Mouse (Mus musculus) gonadal fat pad, adult 2 months (tissue): Measurements from ENCODE around the gene Hnrnpul1. TPM values are rescaled to one million over a fixed set of nuclear protein-coding genes. Genes with fewer than 3 reads are reported as not detected.

Experiments used
- DNase-seq: peaks from one replicate; pipeline ENCODE4 v3.0.0-alpha.2; 2012; ENCODE audit warnings: low read depth
- polyA plus RNA-seq: library from polyadenylated mRNA; depleted of rRNA; stranded (reverse); fragments of >200 nt; gene quantifications from 2 replicates; pipeline ENCODE4 v1.2.3, GENCODE M21; 2012

Hnrnpul1 gene
- polyA plus RNA-seq, 1 experiment = 32.1 TPM

DNA sequence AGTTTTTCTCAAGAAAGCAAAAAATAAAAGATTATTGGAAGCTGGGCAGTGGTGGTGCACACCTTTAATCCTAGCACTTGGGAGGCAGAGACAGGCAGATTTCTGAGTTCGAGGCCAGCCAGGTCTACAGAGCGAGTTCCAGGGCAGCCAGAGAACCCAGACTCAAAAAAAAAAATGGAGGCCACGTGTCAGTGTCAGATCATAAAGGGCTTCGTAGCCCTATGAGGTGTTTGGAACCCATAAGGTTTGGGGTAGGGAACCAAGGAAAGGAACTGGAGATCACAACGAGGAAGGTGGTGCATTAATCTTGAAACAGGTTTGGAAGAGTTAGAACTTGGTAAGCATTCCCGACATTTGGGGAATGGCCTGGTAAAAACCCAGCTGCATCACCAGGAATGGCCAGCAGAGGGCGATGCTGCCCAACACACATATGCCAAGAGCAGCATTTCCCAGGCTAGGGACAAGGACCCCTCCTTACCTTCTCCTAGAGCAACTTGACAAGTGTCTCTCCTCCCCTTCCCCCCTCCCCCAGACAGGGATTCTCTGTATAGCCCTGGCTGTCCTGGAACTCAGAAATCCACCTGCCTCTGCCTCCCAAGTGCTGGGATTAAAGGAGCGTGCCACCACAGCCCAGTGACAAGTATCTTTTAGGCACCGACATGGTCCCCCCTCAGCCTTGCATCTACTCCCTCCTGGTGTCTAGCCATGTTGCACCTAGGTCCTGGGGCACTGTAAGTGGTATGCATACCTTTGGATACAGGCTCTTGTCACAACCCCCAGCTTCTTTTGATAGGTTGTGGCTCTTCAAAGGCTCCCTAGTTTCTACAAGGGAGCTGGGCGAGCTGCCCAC lies 34.6 kb downstream of the Hnrnpul1 start:
- no peak for DNase-seq

DNA sequence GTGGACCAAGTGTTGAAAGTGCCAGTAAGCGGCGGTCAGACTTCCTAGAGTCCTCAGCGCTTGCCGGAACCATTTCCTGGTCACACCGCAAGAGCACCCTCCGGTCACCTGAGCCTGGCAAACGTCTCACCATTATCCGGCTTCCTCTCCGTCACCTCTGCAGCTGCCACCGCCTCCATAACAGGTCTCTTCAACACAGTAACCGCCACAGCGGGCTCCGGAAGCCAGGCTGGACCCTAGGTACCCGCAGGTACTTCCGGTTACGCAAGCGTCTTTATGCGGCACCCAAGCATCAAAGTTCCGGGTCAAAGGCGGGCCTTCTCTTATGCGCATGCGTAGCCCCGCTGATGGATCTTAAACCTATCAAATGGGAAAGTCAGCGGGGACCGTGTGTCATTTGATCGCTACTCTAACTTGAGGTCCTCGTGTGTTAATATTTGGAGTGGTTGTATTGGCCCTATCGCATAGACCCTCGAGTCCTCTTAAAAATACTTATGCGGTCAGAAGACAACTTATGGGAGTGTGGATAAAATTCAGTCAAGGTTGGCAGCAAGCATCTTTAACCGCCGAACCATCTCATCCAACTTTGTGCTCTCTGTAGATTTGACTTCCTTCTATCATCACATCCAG lies 35.7 kb downstream of the Hnrnpul1 start, which contains the start of gene Ccdc97:
TSS of gene Ccdc97 (minus strand) at position 301 of the 630 bp plus-strand sequence.
- no peak for DNase-seq

- DNase-seq = no peak
Observed at GRCm38 (mm10) chr7:25717478-25717877, 37.1 kb downstream of the Hnrnpul1 start.

GRCm38 (mm10) chr7:25715731-25716271 lies 38.8 kb downstream of the Hnrnpul1 start:
- no peak for DNase-seq

DNA sequence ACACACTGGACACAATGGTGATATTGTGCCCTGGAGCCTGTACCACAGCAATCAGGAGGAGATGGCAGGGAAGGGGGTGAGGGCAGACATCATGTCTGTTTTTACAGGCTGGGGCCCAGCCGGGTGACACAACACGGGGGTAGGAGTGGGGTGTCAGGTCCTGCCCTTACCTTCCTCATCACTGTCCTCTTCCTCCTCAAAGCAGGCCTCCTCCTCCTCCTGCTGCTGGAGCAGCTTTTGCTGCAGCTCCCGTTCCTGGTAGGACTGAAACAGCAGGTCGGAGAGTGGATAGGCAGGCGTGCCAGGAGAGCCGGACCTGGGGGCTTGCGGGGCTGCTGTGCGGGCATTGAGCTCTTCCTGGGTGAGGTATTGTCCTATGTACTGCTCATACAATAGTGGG lies 40.0 kb downstream of the Hnrnpul1 start:
- DNase-seq = no peak

DNA sequence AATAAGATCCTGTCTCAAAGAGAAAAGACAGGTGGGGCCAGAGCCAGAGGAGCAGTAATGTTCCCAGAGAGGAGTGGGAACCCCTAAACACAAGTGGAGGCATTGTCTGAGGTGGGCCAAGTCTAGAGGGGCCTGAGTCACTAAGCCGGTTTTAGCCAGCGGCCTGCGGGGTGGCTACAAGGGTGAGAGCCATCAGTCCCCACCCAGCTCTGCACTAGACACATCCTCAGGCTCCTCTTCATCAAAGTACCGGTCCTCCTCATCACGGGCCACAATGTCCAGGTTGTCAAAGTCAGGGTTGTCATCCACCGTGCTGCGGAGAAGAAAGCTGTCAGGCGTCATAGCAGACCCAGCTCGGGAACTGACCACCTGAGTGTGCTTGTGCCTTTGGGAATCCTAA lies 41.8 kb downstream of the Hnrnpul1 start:
- no peak for DNase-seq

GRCm38 (mm10) chr7:25711731-25712197 lies 42.8 kb downstream of the Hnrnpul1 start:
- no peak for DNase-seq

DNA sequence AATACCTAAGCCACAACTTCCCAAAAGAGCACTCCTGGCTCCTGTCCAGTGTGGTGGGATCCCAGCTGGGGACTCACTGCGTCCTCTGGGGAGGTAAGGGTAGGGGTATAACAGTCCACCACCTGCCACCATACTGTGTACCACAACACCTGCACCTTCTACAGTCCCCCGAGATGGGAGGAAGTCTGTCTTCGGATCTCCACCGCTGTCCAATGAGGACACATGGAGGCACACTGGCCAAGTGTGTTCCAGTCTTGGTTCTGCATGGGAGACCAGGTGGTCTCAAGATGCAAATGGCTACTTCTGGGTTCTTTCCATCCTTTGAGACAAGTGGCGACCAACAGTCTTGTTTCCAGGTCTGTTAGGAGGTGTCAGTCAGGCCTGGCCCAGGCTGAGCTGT lies 43.4 kb downstream of the Hnrnpul1 start:
- DNase-seq = no peak

DNA sequence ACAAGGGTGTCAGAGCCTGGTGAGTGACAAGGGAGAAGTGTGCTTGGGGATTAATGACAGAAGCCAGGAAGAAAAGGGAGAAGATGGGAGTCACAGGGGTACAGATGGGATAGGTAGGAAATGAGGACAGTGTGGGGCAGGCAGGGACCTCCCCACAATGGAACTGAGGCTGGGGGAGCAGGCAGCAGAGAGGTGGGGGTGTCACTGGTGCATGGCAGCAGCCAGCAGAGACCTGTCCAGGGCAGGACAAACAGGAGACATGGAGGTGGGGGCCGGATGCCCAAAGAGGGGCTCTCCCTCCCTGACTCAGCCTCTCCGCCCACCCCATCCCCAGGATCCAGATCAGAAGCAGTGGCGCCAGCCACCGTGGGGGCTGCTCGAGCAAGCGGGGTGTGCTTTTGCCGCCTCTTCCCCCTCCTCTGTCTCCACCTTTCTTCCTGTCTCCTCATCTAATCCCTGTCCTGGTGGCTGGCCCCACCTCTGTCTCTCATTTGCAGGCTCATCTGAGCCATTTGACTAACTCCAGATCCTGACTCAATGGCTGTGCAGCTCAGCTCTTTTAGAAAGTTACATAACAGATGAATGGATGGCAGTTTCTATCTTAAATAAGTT lies 43.9 kb downstream of the Hnrnpul1 start:
- no peak for DNase-seq

GRCm38 (mm10) chr7:25709961-25710360 lies 44.6 kb downstream of the Hnrnpul1 start:
- DNase-seq = no peak

DNA sequence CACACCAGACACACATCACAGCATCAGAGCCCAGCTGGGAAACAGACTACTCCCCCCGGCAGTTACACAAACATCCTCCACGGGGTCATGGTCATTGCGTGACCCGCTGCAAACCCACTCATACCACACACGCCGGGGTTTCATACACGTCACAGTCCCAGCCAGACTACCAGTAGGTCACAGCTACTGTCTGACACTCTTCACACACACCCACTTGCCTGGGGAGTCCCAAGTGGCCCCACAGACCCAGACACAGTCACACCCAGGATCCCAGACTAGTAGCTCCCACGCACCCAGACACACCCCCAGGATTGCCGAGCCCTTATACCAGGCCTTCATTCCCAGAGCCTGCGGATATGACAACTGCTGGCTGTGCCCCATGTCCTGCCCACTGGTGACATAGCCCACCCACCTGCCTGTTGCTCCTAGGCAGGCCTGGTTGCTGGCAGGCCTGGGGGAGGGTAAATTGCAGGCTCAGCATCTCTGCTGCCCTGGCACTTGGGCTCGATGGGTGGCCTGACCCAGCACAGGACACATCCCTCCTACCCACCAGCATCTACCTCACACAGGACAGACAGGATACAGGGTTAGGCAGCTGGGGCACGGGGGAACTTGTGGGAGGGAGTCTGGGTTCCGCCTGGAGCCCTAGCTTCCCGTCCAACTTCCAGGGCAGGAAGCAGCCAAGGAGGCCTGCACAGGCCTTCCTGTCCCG lies 46.8 kb downstream of the Hnrnpul1 start:
- no peak for DNase-seq

DNA sequence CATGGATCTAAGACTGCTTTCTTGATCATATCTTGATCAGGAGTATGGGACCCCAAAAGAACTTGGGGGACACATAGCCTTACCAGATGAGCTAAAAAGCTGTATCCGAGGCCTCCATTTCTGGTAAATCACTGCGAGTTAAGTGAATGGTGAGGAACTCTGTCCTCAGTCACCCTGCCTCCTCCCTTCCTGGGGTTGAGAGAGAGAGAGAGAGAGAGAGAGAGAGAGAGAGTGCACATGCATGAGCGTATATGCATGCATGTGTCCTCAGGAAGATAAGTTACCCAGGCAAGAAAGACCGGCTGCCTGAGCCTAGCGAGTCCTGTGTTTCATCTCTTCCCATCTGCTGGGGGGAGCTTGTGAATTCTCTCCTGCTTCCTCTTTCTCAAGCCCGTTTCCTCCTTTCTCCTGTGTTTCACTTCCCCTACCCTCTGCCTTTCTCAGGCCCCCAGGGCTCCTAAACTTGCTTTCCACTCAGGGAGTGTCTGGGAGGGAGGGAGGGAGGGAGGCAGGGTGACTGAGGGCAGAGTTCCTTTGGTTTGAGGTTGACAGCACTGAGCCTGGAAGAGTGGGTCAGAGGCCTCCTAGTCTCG lies 47.9 kb downstream of the Hnrnpul1 start:
- no peak for DNase-seq

DNA sequence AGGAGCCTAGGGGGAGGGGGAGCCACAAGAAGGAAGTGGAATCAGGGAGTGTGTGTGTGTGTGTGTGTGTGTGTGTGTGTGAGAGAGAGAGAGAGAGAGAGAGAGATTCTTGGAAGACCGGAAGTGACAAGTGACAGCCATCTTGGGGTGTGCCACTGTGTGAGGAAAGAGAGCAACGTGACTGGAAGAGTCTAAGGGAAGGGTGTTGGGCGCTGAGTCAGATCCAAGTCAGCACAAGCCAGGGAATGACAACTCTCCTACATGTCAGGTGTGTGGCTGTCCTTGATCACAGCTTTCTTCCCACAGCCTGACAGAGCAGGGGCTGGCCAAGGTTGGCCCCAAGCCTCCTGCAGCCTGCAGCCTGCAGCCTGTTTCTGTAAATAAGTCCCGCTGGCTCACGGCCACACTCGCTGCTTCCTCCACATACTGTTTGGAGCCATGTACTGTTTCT lies 48.7 kb downstream of the Hnrnpul1 start:
- DNase-seq = no peak

GRCm38 (mm10) chr7:25704716-25705364 lies 49.7 kb downstream of the Hnrnpul1 start:
- DNase-seq = no peak

- DNase-seq = no peak
Observed at GRCm38 (mm10) chr7:25703793-25704494, 50.6 kb downstream of the Hnrnpul1 start.

- no peak for DNase-seq
Observed at GRCm38 (mm10) chr7:25702350-25702749, 52.2 kb downstream of the Hnrnpul1 start.

GRCm38 (mm10) chr7:25700732-25701131 lies 53.8 kb downstream of the Hnrnpul1 start:
- no peak for DNase-seq

DNA sequence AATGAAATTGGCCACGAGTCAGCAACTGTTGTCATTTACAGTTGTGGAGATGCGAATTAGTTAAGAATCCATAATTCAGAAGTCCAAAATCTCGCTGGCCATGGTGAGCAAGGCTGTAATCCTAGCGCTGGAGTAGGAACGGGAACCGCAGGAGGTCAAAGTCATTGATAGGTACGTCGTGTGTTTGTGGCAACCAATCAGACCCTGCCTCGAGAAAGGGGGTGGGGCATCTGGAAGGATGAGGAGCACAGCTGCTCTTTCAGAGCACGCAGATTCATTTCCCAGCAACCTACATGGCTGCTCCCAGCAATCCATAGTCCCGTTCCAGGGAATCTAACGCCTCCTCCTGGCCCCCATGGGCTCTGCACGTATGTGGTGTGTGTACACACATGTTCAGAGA lies 54.7 kb downstream of the Hnrnpul1 start:
- DNase-seq = no peak

DNA sequence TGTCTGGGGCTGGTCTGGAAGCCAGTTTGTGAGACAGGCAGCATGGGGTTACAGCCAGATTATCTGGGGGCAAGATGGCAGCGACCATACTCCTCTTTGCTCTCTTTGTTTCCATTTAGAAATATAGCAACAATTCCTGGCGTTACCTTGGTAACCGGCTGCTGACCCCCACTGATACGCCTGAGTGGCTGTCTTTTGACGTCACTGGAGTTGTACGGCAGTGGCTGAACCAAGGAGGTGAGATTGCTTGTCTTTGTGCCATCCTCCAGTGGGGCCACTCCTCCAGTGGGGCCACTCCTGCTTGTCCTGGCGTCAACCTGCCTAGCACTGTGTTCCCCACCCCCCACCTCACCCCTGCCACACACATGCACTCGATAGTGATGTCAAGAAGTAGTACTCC lies 60.5 kb downstream of the Hnrnpul1 start:
- DNase-seq = no peak

DNA sequence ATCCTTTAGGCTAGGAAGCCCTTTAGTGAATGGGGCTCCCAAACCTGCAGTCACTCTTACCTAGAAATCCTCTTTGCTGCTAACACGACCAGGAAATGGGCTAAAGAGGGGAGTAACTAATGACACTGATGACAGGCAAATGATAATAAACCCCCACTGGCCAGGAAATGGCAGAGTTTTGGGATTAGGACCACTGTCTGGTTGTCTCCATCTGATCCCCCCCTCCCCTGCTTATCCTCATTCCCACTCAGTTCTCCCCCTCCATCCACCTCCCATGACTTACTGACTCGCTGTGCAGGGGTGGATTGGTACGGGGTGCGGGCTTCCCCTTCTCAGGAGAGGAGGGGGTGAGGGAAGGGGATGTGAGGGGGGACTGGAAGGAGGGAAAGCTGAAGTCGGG lies 64.5 kb downstream of the Hnrnpul1 start:
- DNase-seq = no peak
